Mouse (Mus musculus): ENCODE measurements around the gene Bmpr2.

The Bmpr2 gene

DNA sequence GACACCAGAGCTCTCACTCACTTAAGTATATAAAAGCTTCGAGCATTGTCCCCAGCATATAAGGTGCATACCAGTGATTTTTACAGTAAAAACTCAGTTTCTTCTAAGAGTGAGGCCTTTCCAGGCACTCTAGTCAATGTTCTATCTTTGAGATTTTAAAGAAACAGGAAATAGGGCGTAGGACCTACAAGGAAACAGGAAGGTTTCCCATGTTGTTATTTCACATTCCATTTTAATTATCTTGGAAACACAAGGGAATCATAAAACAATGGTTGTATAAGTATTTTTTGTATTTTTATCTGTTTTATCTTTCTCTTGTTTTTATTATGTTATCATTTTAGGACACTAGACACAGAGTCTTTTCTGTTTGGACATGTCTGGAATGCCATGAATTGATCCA, 34.7 kb downstream of the Bmpr2 start:
- no peak for DNase-seq (ENCODE audit: low spot score in 2 of 2)

DNA sequence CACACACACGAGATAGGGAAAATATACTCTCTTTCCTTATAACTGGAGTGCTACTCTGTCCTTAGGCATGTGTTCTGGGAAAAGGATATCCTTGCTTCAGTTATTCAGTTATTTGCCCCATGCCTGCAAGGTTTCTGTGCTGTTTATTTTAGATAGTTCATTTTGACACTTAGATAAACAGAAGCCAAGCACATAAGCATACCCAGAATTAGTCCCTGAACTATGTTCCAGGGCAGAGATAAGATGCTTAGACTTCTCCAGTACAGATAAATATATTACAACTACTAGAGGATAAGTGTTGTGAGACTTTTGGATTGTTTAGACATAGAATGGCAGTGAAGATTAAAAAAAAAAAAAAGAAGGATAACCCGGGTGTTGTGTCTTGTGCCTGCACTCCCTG, 41.2 kb downstream of the Bmpr2 start:
- no peak for DNase-seq (ENCODE audit: low spot score in 2 of 2)

DNA sequence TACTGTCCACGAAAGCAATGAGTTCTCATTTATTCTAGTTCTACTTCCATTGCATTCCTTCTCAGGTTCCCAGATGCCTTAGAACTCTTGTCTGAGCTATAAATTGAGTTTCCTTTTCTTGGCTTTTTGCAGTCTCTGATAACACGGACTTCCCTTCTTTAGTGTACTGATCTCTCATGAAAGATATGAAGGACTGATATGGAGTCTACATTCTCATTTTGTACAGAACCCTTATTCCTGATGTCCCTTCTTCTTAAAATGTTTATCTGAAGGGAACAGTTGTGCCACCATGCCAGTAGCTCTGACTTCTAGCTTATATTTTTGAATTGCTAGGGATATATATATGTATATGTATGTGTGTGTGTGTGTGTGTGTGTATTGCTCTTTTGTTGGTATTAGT, 46.7 kb downstream of the Bmpr2 start:
- no peak for DNase-seq (ENCODE audit: low spot score in 2 of 2)

DNA sequence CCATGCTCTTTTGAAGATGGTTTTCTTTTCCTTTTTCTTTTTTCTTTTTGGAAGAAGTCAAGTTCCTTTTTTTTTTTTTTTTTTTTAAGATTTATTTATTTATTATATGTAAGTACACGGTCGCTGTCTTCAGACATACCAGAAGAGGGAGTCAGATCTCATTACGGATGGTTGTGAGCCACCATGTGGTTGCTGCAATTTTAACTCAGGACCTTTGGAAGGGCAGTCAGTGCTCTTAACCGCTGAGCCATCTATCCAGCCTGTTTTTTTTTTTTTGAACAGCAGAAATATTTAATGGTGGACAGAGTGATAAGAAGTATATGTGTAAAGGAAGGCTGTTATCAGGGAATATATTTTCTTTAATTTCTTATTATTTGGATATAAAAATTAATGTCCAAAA, 49.6 kb downstream of the Bmpr2 start:
- no peak for DNase-seq (ENCODE audit: low spot score in 2 of 2)

DNA sequence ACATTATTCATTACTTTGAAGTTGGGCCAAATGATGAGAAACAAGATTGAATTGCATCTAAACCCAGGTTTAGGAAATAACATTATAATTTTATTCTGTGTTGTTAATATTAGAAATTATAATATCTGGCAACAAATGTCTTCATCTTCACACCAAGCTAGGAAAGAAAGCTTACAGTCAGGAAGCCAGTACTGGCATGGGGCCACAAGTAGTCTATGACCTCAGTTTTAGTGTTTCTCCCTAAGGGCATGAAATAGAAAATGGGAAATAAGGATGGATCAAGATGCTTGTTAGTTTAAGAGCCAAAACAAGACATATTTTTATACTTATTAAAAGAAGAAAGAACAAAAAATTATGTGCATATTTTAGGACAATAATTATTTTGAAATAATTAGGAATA, 62.2 kb downstream of the Bmpr2 start:
- DNase-seq (ENCODE audit: low spot score in 2 of 2): no peak

DNA sequence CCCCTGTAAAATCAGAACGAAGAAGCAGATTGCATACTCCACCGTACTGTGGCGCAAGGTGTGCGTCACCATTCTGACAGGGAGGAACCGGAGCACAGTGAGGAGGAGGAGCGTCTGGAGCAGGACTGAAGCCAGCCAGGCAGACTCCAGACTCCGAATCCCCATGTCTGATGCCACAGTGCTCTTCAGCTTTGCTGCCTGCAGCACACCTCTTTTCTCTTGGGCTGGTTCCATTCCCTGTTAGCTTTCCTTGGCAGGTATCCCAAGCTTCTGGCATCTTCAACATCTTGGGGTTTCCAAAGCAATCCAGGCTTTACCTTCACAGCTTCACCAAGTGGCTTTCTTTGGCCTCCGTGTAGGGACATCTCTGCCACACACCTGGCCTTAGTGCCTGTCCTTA, 63.4 kb downstream of the Bmpr2 start:
- DNase-seq (ENCODE audit: low spot score in 2 of 2): no peak

DNA sequence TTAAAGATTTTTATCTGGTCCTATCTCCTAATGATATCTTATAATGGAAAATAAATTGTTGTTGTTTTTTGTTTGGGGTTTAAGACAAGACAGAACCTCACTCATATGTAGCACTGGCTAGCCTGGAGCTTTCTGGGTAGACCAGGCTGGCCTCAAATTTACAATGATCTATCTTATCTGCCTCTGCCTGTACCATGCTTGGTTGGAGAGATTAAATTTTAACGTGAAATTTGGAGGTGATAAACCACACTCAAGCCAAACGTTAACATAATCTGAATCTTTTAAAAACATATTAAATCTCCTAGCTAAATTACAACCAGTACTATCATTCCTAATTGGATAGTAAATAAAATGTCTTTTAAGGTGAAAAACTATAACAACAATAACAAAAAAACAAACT, 66.2 kb downstream of the Bmpr2 start:
- no peak for DNase-seq (ENCODE audit: low spot score in 2 of 2)

DNA sequence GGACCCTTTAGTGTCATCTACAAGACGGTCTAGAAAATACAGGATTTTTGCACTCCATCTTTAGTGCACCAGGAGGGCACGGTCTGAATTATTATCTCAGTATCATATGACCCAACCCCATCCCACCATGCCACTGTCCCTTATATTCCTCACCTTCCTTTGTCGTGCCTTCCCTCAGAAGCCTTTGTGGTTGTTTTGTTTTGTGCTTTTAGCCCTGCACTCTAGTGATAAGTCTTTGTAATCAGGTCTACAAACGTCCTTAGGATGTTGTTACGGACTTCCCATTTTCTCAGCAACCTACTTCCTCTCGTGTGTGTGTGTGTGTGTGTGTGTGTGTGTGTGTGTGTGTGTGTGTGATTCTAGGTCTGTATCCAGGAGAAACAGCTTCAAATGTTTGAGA, 67.0 kb downstream of the Bmpr2 start:
- no peak for DNase-seq (ENCODE audit: low spot score in 2 of 2)

DNA sequence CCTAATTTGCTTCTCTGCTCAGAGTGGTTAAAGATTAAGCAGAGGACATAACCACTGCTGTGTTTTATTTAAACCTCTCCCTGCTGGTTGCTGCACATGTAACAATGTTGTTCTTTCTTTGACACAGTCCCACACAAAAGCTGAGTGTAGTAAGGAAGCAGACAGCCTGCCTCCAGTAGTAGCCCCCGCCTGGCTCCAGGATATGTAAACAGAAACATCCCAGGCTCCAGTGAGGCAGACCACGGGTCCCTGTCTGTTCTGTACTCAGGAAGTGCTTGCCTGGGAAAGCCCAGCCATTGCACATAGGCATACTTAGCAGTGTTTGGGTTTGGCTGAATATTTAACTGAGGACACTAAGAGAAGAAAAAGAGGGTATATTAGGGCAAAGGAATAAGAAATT, 70.5 kb downstream of the Bmpr2 start:
- no peak for DNase-seq (ENCODE audit: low spot score in 2 of 2)

DNA sequence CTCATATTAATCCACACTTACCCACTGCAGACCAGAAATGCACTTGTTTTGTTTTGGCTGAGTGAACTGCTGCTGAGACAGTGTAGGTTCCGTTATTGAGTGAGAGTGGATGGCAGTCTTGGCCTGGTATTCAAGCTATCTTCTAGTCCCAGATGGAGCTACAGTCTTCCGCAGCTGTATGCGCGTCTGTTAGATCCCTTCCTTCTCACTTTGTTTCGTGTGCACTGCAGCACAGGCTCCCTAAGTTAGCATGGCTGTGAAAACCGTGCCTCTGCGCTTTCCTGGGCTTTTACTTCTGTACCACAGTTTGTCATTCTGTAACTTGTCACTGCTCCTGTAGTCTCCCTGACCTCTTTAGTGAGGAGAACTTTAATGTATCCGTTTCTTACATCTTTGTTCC, 85.1 kb downstream of the Bmpr2 start:
- no peak for DNase-seq (ENCODE audit: low spot score in 2 of 2)

DNA sequence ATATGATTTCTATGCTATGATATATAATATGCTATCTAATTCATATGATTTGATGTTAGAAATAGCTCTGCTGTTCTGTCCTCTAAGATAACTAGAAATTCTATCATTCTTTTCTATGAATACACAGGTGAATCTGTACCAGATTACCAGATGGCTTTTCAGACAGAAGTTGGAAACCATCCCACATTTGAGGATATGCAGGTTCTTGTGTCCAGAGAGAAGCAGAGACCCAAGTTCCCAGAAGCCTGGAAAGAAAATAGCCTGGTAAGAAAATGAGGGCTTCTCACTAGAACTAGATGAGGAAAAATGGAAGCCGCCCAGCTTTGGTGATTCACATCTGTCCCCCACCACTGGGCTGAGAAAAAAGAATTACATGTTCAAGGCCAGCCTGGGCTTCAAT, 95.8 kb downstream of the Bmpr2 start:
- no peak for DNase-seq (ENCODE audit: low spot score in 2 of 2)

DNA sequence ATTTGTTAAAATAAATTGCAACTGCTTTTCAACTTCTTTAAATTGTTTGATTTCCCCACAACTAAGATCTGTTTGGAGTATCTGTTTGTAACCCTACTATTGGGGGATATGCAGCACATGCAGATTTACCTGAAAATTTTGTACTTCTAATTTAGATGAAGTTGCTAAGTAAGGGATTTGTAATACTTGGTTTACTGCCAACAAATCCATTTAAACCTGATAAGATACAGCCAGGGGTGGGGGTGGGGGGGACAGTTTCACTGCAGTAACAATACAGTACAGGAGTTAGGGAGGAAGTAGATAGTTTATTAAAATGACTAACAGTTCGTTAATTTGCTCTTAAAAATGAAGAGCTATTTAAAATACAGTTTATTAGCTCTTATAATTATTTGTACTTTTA, 98.9 kb downstream of the Bmpr2 start:
- no peak for DNase-seq (ENCODE audit: low spot score in 2 of 2)

DNA sequence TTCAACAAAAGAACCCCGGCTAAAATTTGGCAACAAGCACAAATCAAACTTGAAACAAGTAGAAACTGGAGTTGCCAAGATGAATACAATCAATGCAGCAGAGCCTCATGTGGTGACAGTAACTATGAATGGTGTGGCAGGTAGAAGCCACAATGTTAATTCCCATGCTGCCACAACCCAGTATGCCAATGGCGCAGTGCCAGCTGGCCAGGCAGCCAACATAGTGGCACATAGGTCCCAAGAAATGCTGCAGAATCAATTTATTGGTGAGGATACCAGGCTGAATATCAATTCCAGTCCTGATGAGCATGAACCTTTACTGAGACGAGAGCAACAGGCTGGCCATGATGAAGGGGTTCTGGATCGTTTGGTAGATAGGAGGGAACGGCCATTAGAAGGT, 104.8 kb downstream of the Bmpr2 start:
- DNase-seq (ENCODE audit: low spot score in 2 of 2): no peak

DNA sequence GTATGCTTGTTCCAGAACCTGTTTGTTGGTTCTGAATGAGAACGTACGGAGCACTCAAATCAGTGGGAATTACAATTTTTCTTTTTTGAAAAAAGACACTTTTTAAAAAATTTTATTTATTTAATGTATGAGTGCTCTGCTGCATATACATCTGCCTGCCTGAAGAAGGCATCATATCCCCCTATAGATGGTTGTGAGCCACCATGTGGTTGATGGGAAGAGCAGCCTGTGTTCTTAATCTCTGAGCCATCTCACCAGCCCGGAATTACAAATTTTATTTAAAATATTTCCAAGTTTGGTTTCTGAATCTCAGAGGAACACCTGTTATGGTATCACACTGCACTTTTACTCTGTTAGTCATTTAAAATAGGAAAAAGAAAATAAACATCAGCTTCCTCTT, 110.8 kb downstream of the Bmpr2 start:
- DNase-seq (ENCODE audit: low spot score in 2 of 2): no peak

DNA sequence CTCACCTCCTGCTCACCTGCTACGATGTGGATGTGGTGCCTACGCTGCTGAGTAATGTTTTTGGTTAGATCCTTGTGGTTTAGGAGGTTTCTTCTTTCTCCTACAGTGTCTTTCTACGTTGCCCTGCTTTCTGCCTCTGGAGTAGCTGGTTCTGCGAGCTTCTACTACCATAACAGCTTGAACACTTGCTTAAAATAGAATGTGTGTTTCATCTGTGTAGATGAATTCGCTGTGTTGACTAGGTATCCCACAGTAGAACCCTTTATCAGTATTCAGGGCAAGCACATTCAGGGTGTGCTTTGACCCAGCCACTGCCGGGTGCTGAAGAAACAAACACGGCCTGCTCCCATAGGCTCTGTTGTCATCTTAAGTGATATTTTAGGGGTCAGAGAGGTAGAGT, 114.9 kb downstream of the Bmpr2 start:
- DNase-seq (ENCODE audit: low spot score in 2 of 2): no peak

DNA sequence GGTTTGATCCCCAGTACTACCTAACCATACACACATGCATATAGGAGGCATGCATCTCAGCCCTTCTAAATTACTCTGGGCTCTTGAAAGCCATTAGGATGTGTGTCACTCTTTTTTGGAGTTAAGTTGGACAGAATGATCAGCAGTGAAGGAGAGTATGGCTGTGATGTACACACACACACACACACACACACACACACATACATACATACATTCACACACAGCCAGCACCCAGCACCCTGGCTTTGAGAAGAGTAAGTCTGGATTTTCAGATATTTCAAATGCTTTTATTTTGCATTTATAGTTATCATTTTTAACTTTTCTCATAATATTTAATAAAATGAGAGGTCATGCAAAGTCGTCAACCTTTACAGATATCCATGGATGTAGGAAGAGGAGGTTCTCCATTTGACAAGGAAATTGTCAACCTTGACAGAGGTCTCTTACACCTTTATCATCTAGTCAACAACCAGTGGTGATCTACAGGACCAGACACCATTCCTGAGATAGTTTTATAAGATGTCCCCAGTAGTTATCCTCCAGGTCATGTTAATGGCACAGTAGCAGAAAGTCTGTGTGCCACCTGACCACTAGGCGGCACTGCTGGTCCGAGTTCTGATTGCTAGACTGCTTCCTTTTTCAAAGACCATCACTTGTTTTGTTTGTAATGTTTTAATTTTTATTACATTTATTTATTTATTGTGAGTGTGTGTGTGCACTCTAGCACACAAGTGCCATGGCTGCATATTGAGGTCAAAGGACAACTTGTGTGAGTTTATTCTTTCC, 120.3 kb downstream of the Bmpr2 start:
- DNase-seq (ENCODE audit: low spot score in 2 of 2): peak; percentile 61 to 76

DNA sequence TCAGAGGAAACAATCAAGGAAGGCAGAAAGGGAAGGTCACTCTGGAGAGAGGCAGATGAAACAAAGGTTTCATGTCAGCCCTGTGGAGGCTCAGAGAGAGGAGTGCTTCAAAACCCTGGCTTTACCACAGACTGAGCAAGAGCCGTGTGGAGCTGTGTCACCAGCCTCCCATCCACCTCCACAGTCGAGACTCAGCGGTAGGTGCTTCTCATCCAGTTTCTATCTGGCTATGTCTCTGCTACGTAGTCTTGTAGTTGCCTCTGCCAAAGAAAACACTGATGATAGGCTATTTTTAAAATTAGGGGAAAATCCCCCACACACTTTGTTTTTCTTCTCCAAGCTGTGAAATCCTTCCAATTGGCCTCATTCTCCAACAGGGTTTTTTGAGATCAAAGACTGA, 123.7 kb downstream of the Bmpr2 start:
- DNase-seq (ENCODE audit: low spot score in 2 of 2): no peak

DNA sequence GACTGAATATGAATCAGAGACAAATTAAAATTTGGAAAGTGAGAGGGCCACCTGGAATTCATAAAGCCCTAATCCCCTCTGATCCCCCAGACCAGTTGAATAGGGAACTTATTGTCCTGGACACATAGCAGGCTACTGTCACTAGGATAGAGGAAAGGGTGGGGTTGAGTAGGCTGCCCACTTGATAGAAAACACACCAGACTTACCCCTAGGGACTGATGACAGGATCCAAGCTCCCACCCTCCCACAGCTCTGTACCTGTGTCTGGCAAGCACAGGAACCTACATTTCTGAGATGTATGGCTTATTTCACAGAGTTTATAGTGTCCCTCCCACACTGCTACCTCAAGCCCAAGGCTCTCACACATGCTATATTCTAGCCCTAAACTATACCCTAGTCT, 124.8 kb downstream of the Bmpr2 start:
- DNase-seq (ENCODE audit: low spot score in 2 of 2): no peak

DNA sequence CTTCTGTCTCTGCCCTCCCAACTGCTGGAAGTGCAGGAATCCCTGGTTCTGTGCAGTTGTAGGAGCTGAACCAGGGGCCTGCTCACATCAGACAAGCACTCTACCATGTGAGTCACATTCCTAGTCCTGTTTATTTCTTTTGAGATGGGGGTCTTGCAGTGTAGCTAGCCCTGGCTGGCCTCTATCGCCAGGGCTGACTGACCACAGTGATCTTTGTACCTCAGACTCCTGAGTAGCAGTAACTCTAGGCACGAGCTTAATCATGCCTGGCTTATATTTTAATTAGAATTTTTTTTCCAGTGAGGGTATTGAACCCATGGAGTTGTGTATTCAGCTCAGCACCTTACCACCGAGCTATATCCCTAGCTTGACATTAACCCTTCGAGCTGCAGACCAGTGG, 128.0 kb downstream of the Bmpr2 start:
- DNase-seq (ENCODE audit: low spot score in 2 of 2): no peak

DNA sequence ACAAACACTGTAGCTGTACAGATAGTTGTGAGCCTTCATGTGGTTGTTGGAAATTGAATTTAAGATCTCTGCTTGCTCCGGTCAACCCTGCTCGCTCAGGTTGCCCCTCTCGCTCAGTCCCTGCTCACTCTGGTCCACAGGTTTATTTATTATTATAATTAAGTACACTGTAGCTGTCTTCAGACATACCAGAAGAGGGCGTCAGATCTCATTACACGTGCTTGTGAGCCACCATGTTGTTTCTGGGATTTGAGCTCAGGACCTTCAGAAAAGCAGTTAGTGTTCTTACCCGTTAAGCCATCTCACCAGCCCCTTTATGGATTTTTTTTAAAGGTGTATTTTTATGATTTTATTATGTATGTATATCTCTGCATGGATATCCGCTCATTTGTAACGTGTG, 129.6 kb downstream of the Bmpr2 start:
- no peak for DNase-seq (ENCODE audit: low spot score in 2 of 2)

DNA sequence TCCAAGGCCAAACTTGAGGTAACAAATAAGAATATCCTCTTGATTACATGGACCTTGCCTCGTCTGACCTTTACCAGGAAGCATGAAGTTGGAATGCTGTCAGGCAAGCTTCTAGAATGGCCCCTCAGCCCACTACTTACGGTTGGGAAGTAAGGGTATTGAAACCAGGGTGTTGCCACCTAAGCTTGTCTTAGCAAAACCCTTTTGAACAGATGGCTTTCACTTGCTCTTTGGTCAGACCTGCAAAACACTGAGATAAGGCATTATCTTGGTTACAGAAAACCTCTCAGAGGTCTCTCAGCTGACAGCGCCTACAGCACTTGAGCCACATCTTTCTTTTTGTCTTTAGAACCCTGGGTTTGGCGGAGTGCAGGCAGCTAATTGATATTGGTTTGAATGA, 130.8 kb downstream of the Bmpr2 start:
- DNase-seq (ENCODE audit: low spot score in 2 of 2): no peak

DNA sequence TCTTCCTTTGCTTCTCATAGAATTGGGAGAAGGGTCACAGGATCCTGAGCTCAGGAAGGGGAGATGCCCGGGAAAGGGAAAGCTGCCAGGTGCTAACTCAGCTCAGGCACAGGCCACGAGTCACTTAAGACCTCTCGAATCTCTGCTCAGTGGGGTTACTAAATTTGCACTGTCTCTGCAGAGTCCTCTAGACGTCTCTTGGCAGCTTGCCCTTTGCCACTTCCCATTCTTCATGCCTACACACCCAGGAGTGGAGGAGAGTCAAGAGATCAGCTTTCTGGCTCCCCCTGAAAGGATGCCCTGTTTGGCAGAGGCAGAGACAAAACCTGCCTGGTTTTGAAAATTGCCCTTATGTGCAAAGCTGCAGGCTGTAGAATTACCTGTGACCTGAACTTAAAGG, 132.3 kb downstream of the Bmpr2 start:
- DNase-seq (ENCODE audit: low spot score in 2 of 2): no peak

DNA sequence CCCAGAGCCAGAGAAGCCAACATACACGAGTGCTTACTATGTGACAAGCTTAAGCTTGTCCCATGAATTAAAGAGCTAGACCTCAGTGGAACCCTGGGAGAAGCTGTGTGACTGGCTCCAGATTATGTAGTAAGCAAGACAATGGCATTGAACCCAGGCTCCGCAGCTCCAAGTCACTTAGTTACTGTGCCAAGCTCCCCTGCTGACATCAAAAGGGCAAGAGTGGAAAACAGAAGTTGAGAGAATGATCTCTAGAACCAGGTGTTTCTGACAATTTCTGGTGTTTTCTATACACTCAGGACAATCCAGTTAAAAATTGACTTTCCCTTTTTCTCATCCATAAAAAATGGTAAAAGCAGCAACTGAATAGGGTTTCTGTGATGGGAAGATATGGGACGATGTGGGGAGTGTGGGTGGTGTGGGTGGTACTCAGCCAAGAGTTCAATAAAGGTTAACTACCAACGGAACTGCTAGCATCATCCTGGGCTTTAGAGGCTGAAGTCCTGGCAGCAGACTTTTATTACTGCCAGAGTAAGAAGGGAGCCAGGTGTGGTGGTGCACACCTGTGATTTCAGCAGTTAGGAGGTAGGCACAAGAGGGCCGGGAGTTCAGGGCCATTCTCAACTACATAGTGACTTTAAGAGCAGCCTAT, 134.1 kb downstream of the Bmpr2 start:
- DNase-seq (ENCODE audit: low spot score in 2 of 2): no peak

DNA sequence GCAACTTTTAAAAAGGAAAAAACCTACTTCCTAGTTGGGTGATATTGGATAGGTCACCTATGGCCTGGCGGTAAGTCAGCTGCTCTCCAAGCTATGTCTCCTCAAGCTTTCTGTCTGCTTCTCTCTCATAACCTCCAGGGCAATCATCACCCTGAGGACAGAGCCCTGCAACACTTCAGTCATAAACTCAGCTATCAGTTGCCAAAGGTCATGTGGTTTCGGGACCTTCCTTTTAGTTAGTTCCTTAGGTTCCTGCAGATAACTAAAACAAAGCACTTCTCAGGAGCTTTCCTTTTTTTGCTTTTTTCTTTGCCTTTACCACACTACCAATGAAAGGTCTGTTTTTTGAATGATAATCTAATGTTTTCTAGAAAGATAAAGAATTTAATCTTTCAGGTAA, 136.5 kb downstream of the Bmpr2 start:
- no peak for DNase-seq (ENCODE audit: low spot score in 2 of 2)

All from natural killer cell, adult 2 months (primary cell).